Mouse (Mus musculus) spleen, adult 2 months (tissue): ENCODE data around the gene Olfr644. TPM values are rescaled to one million over a fixed set of nuclear protein-coding genes. Genes with fewer than 3 reads are reported as not detected.

ENCODE experiments used
- DNase-seq, 2 experiments: peaks; one replicate each; pipeline versions ENCODE4 v3.0.0 to v3.0.0-alpha.2; 2012 to 2021; ENCODE audit warnings: low spot score in 2 of 2, low read depth in 1 of 2
- H3K27ac ChIP-seq: fragments of 200-500 bp; 2 replicates; pipeline ENCODE4 v1.5.1; 2012; ENCODE audit warnings: low read length, inconsistent platforms; ENCODE audit not compliant: insufficient read depth
- H3K27me3 ChIP-seq: fragments of 200-500 bp; 2 replicates; pipeline ENCODE4 v1.6.1; 2012; ENCODE audit warnings: mild to moderate bottlenecking, moderate library complexity, low read length, inconsistent platforms; ENCODE audit not compliant: control insufficient read depth, insufficient read depth
- H3K36me3 ChIP-seq: fragments of 200-500 bp; 2 replicates; pipeline ENCODE4 v1.6.1; 2012; ENCODE audit warnings: mild to moderate bottlenecking, low read length, inconsistent platforms; ENCODE audit not compliant: control insufficient read depth, insufficient read depth
- H3K4me1 ChIP-seq: fragments of 200-500 bp; 2 replicates; pipeline ENCODE4 v1.6.1; 2011; ENCODE audit warnings: inconsistent platforms; ENCODE audit not compliant: control insufficient read depth, insufficient read depth, insufficient read length
- H3K4me3 ChIP-seq: fragments of 200-500 bp; 2 replicates; pipeline ENCODE4 v1.5.1; 2011; ENCODE audit warnings: mild to moderate bottlenecking, inconsistent platforms; ENCODE audit not compliant: insufficient read depth, insufficient read length; ENCODE audit errors: extremely low read depth
- CTCF ChIP-seq: fragments of 200-500 bp; IDR thresholded peaks from 2 replicates; pipeline ENCODE4 v1.5.1; 2011; ENCODE audit warnings: mild to moderate bottlenecking, inconsistent platforms; ENCODE audit not compliant: insufficient read depth, insufficient read length, insufficient replicate concordance; ENCODE audit errors: extremely low read depth
- POLR2A ChIP-seq: fragments of 200-500 bp; IDR thresholded peaks from 2 replicates; pipeline ENCODE4 v1.6.1; 2011; ENCODE audit warnings: low read depth, low read length, inconsistent platforms
- WGBS: fragments of 180-500 bp; shearing (Covaris S2); methylation state at CpG from one replicate; pipeline ENCODE4 v1.1.7; 2018; 5-methylcytosine and 5-hydroxymethylcytosine counted together
- polyA plus RNA-seq: library from polyadenylated mRNA; depleted of rRNA; stranded (reverse); fragments of >200 nt; gene quantifications from 2 replicates; pipeline ENCODE4 v1.2.3, GENCODE M21; 2012; rRNA removed

The Olfr644 gene
- polyA plus RNA-seq, 1 experiment: not detected

- TF ChIP-seq CTCF: no peak
- no peak for TF ChIP-seq POLR2A
- Histone ChIP-seq H3K27me3 (no peaks in the 10 kb centered on the region), H3K4me1 (no peaks in the 10 kb centered on the region), H3K4me3 (no peak overlapping the region), H3K36me3 (no peaks in the 10 kb centered on the region), H3K27ac (no peak overlapping the region)
- no peak for DNase-seq
- WGBS: 73% methylated on average over 4 of the region's 4 CpGs
Measured at GRCm38 (mm10) chr7:104050745-104051144, 20.9 kb downstream of the Olfr644 start.

GRCm38 (mm10) chr7:104035145-104035544 is 36.5 kb downstream of the Olfr644 start, which contains the start of gene Olfr641:
TSS of gene Olfr641 (plus strand) at chr7:104035445.
- no peak within 1 kb of the TSS for H3K4me3 ChIP-seq
- H3K27ac ChIP-seq: no peak within 1 kb of the TSS
- no peaks in the 10 kb centered on the region for H3K4me1 ChIP-seq
- DNase-seq: no peak
- no peaks in the 10 kb centered on the region for H3K27me3 ChIP-seq
- no peaks in the 10 kb centered on the region for H3K36me3 ChIP-seq
- 71% methylated on average over 1 of the region's 1 CpGs for WGBS
- no peak for TF ChIP-seq POLR2A
- TF ChIP-seq CTCF: no peak

GRCm38 (mm10) chr7:104026978-104027377 is 44.7 kb downstream of the Olfr644 start:
- Histone ChIP-seq H3K36me3 (no peaks in the 10 kb centered on the region), H3K4me1 (no peaks in the 10 kb centered on the region), H3K27me3 (no peaks in the 10 kb centered on the region), H3K4me3 (no peak overlapping the region), H3K27ac (no peak overlapping the region)
- TF ChIP-seq CTCF (no peak), POLR2A (no peak)
- no peak for DNase-seq
- 80% methylated on average over 3 of the region's 3 CpGs for WGBS

GRCm38 (mm10) chr7:104025473-104025872 is 46.2 kb downstream of the Olfr644 start, which contains the start of gene Olfr640:
TSS of gene Olfr640 (minus strand) at chr7:104025573.
- TF ChIP-seq POLR2A (no peak), CTCF (no peak)
- no peak for DNase-seq
- no peaks in the 10 kb centered on the region for H3K4me1 ChIP-seq
- no peak within 1 kb of the TSS for H3K4me3 ChIP-seq
- H3K36me3 ChIP-seq: no peaks in the 10 kb centered on the region
- 84% methylated on average over 6 of the region's 6 CpGs for WGBS
- no peaks in the 10 kb centered on the region for H3K27me3 ChIP-seq
- H3K27ac ChIP-seq: no peak within 1 kb of the TSS

- no peak for DNase-seq
- TF ChIP-seq POLR2A: no peak
- no peak for TF ChIP-seq CTCF
- Histone ChIP-seq H3K4me3 (no peak overlapping the region), H3K27ac (no peak overlapping the region), H3K27me3 (no peaks in the 10 kb centered on the region), H3K36me3 (no peaks in the 10 kb centered on the region), H3K4me1 (no peaks in the 10 kb centered on the region)
- WGBS: 90% methylated on average over 6 of the region's 6 CpGs
Measured at GRCm38 (mm10) chr7:104021651-104022050, 50.0 kb downstream of the Olfr644 start.

- Histone ChIP-seq H3K4me3 (no peak overlapping the region), H3K27ac (no peak overlapping the region), H3K4me1 (no peaks in the 10 kb centered on the region), H3K36me3 (no peaks in the 10 kb centered on the region), H3K27me3 (no peaks in the 10 kb centered on the region)
- 83% methylated on average over 1 of the region's 1 CpGs for WGBS
- no peak for DNase-seq
- TF ChIP-seq POLR2A: no peak
Measured at GRCm38 (mm10) chr7:104018953-104019352, 52.7 kb downstream of the Olfr644 start.

GRCm38 (mm10) chr7:104017203-104017602 is 54.5 kb downstream of the Olfr644 start, which contains the start of gene Olfr639:
TSS of gene Olfr639 (minus strand) at chr7:104017303.
- H3K27me3 ChIP-seq: no peaks in the 10 kb centered on the region
- H3K27ac ChIP-seq: no peak within 1 kb of the TSS
- no peaks in the 10 kb centered on the region for H3K4me1 ChIP-seq
- H3K36me3 ChIP-seq: no peaks in the 10 kb centered on the region
- TF ChIP-seq POLR2A: no peak
- TF ChIP-seq CTCF: no peak
- no peak within 1 kb of the TSS for H3K4me3 ChIP-seq
- no peak for DNase-seq

Other genes starting within 250 kb of the Olfr644 start
- gene Hbb-bs, start 243.8 kb downstream of the Olfr644 start, polyA plus RNA-seq: 71,783 and 120,196 TPM in 2 replicates
- gene Hbb-bh2, start 231.3 kb downstream of the Olfr644 start, polyA plus RNA-seq: not detected in 2 replicates
- gene Hbb-bh1, start 228.7 kb downstream of the Olfr644 start, polyA plus RNA-seq: 0.15 TPM in 1 of 2 replicates, not detected in the other
- 0.14 TPM in 1 of 2 replicates, not detected in the other for gene Hbb-y, start 218.7 kb downstream of the Olfr644 start, polyA plus RNA-seq
- gene Olfr66, start 185.6 kb downstream of the Olfr644 start, polyA plus RNA-seq: not detected in 2 replicates
- not detected in 2 replicates for gene Olfr64, start 177.4 kb downstream of the Olfr644 start, polyA plus RNA-seq
- gene Olfr65, start 168.4 kb downstream of the Olfr644 start, polyA plus RNA-seq: not detected in 2 replicates
- gene Olfr631, start 143.0 kb downstream of the Olfr644 start, polyA plus RNA-seq: not detected in 2 replicates
- not detected in 2 replicates for gene Olfr632, start 137.5 kb downstream of the Olfr644 start, polyA plus RNA-seq
- not detected in 2 replicates for gene Olfr633, start 127.4 kb downstream of the Olfr644 start, polyA plus RNA-seq
- not detected in 2 replicates for gene Olfr635, start 100.7 kb downstream of the Olfr644 start, polyA plus RNA-seq
- gene Olfr638, start 73.1 kb downstream of the Olfr644 start, polyA plus RNA-seq: not detected in 2 replicates
- not detected in 2 replicates for gene Olfr639, start 54.6 kb downstream of the Olfr644 start, polyA plus RNA-seq
- gene Olfr640, start 46.3 kb downstream of the Olfr644 start, polyA plus RNA-seq: not detected in 2 replicates
- gene Olfr641, start 36.4 kb downstream of the Olfr644 start, polyA plus RNA-seq: not detected in 2 replicates
- gene Olfr642, start 19.2 kb downstream of the Olfr644 start, polyA plus RNA-seq: not detected in 2 replicates
- not detected in 2 replicates for gene 4930516K23Rik, start 10.4 kb downstream of the Olfr644 start, polyA plus RNA-seq
- gene Olfr645, start 13.6 kb upstream of the Olfr644 start, polyA plus RNA-seq: not detected in 2 replicates
- gene Olfr646, start 33.0 kb upstream of the Olfr644 start, polyA plus RNA-seq: 0.08 TPM in 1 of 2 replicates, not detected in the other
- not detected in 2 replicates for gene Ubqln5, start 58.0 kb upstream of the Olfr644 start, polyA plus RNA-seq
- gene Olfr643, start 65.5 kb upstream of the Olfr644 start, polyA plus RNA-seq: not detected in 2 replicates
- gene Ubqln3, start 71.4 kb upstream of the Olfr644 start, polyA plus RNA-seq: not detected in 2 replicates
- not detected in 2 replicates for gene Ubqlnl, start 78.7 kb upstream of the Olfr644 start, polyA plus RNA-seq
- not detected in 2 replicates for gene Olfm5, start 93.0 kb upstream of the Olfr644 start, polyA plus RNA-seq
- gene Olfr648, start 111.5 kb upstream of the Olfr644 start, polyA plus RNA-seq: not detected in 2 replicates
- not detected in 2 replicates for gene Olfr649, start 124.1 kb upstream of the Olfr644 start, polyA plus RNA-seq
- 0.34 and 0.36 TPM in 2 replicates for gene Trim6, start 146.9 kb upstream of the Olfr644 start, polyA plus RNA-seq
- 13.5 and 14.5 TPM in 2 replicates for gene Trim34a, start 172.6 kb upstream of the Olfr644 start, polyA plus RNA-seq
- gene Trim5, start 216.2 kb upstream of the Olfr644 start, polyA plus RNA-seq: 1.7 and 1.8 TPM in 2 replicates
- gene Trim12a, start 243.6 kb upstream of the Olfr644 start, polyA plus RNA-seq: 6.2 and 7.5 TPM in 2 replicates